Comparison of ENCODE assay signal across 20 mouse cellular contexts in genomic region chr5:34551821-34552220, GRCm38 (mm10). TPM values are rescaled to one million over a fixed set of nuclear protein-coding genes. Genes with fewer than 3 reads are reported as not detected.
DNase-seq lines count a peak whose midpoint lies in the region; ATAC-seq and TF ChIP-seq lines count a peak whose summit lies in the region.
"Had no signal": no experiment of that assay in that cellular context is flagged by ENCODE, and none has a peak within 500 bp of the region (broad histone marks: within the 10 kb centered on the region; RNA-seq: fewer than 3 reads in every experiment).

No protein-coding gene starts in this region.

- no peak for DNase-seq in hindbrain, embryonic 14.5 days (ENCODE audit: low spot score)
- no peak for DNase-seq in neural tube, embryonic 10.5 days (ENCODE audit: extremely low spot score, low spot score)
- DNase-seq in urinary bladder, adult 2 months (ENCODE audit: low spot score): no peak
- no peak for DNase-seq in gastrocnemius, postnatal 25 days
- DNase-seq: adrenal gland, postnatal 14 days; B cell, adult 2 months; cerebellum, adult 18-20 months; cerebellum, adult 9-11 months; cerebellum, postnatal 36 days; gastrocnemius, postnatal 10 days; heart, postnatal 36 days; kidney, adult 18-20 months had no signal

- no peak for TF ChIP-seq CTCF in bone marrow macrophage, adult 2 months (IDR thresholded peaks at IDR 0.05; ENCODE audit: low read depth, low read length)

- H3K27me3 ChIP-seq in hindbrain, embryonic 12.5 days: no peaks in the 10 kb centered on the region
- H3K27me3 ChIP-seq in hindbrain, embryonic 14.5 days (ENCODE audit: control insufficient read depth, insufficient read depth, low read length): no peaks in the 10 kb centered on the region
- H3K27me3 ChIP-seq in neural tube, embryonic 14.5 days (ENCODE audit: control insufficient read depth, insufficient read depth, low read length): no peaks in the 10 kb centered on the region
- H3K27me3 ChIP-seq: forebrain, embryonic 15.5 days; heart, embryonic 13.5 days; intestine, embryonic 15.5 days; Patski had no signal

- H3K4me3 ChIP-seq in hindbrain, embryonic 12.5 days: no peak overlapping the region
- H3K4me3 ChIP-seq in hindbrain, embryonic 14.5 days (replicated peaks; ENCODE audit: low read length): no peak overlapping the region
- no peak overlapping the region for H3K4me3 ChIP-seq in neural tube, embryonic 14.5 days (ENCODE audit: low read depth, low read length)
- H3K4me3 ChIP-seq in bone marrow macrophage, adult 2 months (ENCODE audit: insufficient read depth, low read length): no peak overlapping the region
- H3K4me3 ChIP-seq: heart, embryonic 13.5 days; intestine, embryonic 15.5 days had no signal

- TF ChIP-seq POLR2A in bone marrow macrophage, adult 2 months (IDR thresholded peaks at IDR 0.05; ENCODE audit: borderline replicate concordance, low read depth, low read length): no peak

- peaks cover 50% of the 10 kb centered on the region for H3K36me3 ChIP-seq in hindbrain, embryonic 12.5 days
- H3K36me3 ChIP-seq in hindbrain, embryonic 14.5 days (replicated peaks; ENCODE audit: control insufficient read depth, insufficient read depth): peaks cover 54% of the 10 kb centered on the region
- H3K36me3 ChIP-seq in neural tube, embryonic 14.5 days (ENCODE audit: control insufficient read depth, insufficient read depth, low read length): peaks cover 42% of the 10 kb centered on the region

- peaks cover 16% of the 10 kb centered on the region for H3K4me1 ChIP-seq in hindbrain, embryonic 12.5 days
- H3K4me1 ChIP-seq in hindbrain, embryonic 14.5 days (replicated peaks; ENCODE audit: control insufficient read depth, insufficient read depth, low read length): peaks cover 15% of the 10 kb centered on the region
- H3K4me1 ChIP-seq in neural tube, embryonic 14.5 days (ENCODE audit: control insufficient read depth, insufficient read depth, low read length): peaks cover 11% of the 10 kb centered on the region
- peaks cover 45% of the 10 kb centered on the region for H3K4me1 ChIP-seq in bone marrow macrophage, adult 2 months (ENCODE audit: control insufficient read depth, insufficient read depth, low read length)

- 91% methylated on average over 4 of the region's 4 CpGs for WGBS in hindbrain, embryonic 12.5 days
- WGBS in hindbrain, embryonic 14.5 days: 79% methylated on average over 4 of the region's 4 CpGs
- 78% methylated on average over 4 of the region's 4 CpGs for WGBS in neural tube, embryonic 14.5 days

- H3K9me3 ChIP-seq in hindbrain, embryonic 12.5 days (replicated peaks): no peaks in the 10 kb centered on the region
- H3K9me3 ChIP-seq in hindbrain, embryonic 14.5 days (ENCODE audit: control insufficient read depth, low read length): no peaks in the 10 kb centered on the region
- no peaks in the 10 kb centered on the region for H3K9me3 ChIP-seq in neural tube, embryonic 14.5 days (ENCODE audit: control insufficient read depth, low read length)
- H3K9me3 ChIP-seq: forebrain, embryonic 15.5 days; heart, embryonic 13.5 days; intestine, embryonic 15.5 days had no signal

- no peak for ATAC-seq in hindbrain, embryonic 12.5 days (ENCODE audit: low FRiP score)
- ATAC-seq in hindbrain, embryonic 14.5 days (ENCODE audit: low FRiP score): no peak
- ATAC-seq in neural tube, embryonic 14.5 days (ENCODE audit: low read depth): no peak
- ATAC-seq: activated CD4-positive, CD25-positive, alpha-beta regulatory T cell, adult 4 months; forebrain, embryonic 15.5 days; intestine, embryonic 15.5 days; Patski had no signal

- H3K4me2 ChIP-seq in hindbrain, embryonic 12.5 days (replicated peaks): peak overlapping the region; percentile 75; the same call in 1 of the 2 replicates
- no peak overlapping the region; the same call in 1 of the 2 replicates for H3K4me2 ChIP-seq in hindbrain, embryonic 14.5 days (replicated peaks)
- H3K4me2 ChIP-seq in neural tube, embryonic 14.5 days (ENCODE audit: low read depth, low read length): no peak overlapping the region
- H3K4me2 ChIP-seq: heart, embryonic 13.5 days; intestine, embryonic 15.5 days had no signal

- no peak overlapping the region for H3K9ac ChIP-seq in hindbrain, embryonic 12.5 days
- no peak overlapping the region for H3K9ac ChIP-seq in hindbrain, embryonic 14.5 days
- H3K9ac ChIP-seq in neural tube, embryonic 14.5 days (replicated peaks; ENCODE audit: low read depth, low read length): 0 out of 2 replicates have a peak overlapping the region, but pooled peaks have one; percentile 3
- H3K9ac ChIP-seq: heart, embryonic 13.5 days; intestine, embryonic 15.5 days had no signal

- H3K27ac ChIP-seq in hindbrain, embryonic 12.5 days: no peak overlapping the region
- H3K27ac ChIP-seq in hindbrain, embryonic 14.5 days: no peak overlapping the region
- H3K27ac ChIP-seq in neural tube, embryonic 14.5 days (ENCODE audit: low read depth, low read length): no peak overlapping the region
- H3K27ac ChIP-seq in bone marrow macrophage, adult 2 months (ENCODE audit: insufficient read depth, low read depth, low read length): peak overlapping the region; percentile 27; the same call in 1 of the 2 replicates
- H3K27ac ChIP-seq: forebrain, embryonic 15.5 days; heart, embryonic 13.5 days; intestine, embryonic 15.5 days had no signal

RNA-seq across cellular contexts. Expression of gene Add1, which starts 21.6 kb away (rescaled TPM):
- 223 and 226 TPM in 2 replicates for polyA plus RNA-seq in hindbrain, embryonic 12.5 days (2016; fragmentation: Nextera tagmentation; extraction: Ambion mirVana)
- 225 and 234 TPM in 2 replicates for polyA plus RNA-seq in hindbrain, embryonic 14.5 days (2014; fragmentation: Nextera tagmentation; extraction: Ambion mirVana)
- 213 and 243 TPM in 2 replicates for polyA plus RNA-seq in neural tube, embryonic 14.5 days (2014; fragmentation: Nextera tagmentation; extraction: Ambion mirVana)
- polyA plus RNA-seq in bone marrow macrophage, adult 2 months (2012; ENCODE audit: insufficient read depth, insufficient read length, missing spikeins): 120 and 122 TPM in 2 replicates
- 232 and 250 TPM in 2 replicates for polyA plus RNA-seq in urinary bladder, adult 2 months (2012; rRNA removed)
- total RNA-seq in gastrocnemius, postnatal 25 days (2021): 10 to 100 TPM; 61.8 to 68.6 TPM

RNA-seq across cellular contexts. Expression of gene Sh3bp2, which starts 26.2 kb away (rescaled TPM):
- polyA plus RNA-seq in hindbrain, embryonic 12.5 days (2016; fragmentation: Nextera tagmentation; extraction: Ambion mirVana): 17.5 and 17.8 TPM in 2 replicates
- polyA plus RNA-seq in hindbrain, embryonic 14.5 days (2014; fragmentation: Nextera tagmentation; extraction: Ambion mirVana): 18.7 and 21.4 TPM in 2 replicates
- polyA plus RNA-seq in neural tube, embryonic 14.5 days (2014; fragmentation: Nextera tagmentation; extraction: Ambion mirVana): 20.6 and 29.8 TPM in 2 replicates
- 129 and 132 TPM in 2 replicates for polyA plus RNA-seq in bone marrow macrophage, adult 2 months (2012; ENCODE audit: insufficient read depth, insufficient read length, missing spikeins)
- 7.5 and 7.8 TPM in 2 replicates for polyA plus RNA-seq in urinary bladder, adult 2 months (2012; rRNA removed)
- total RNA-seq in gastrocnemius, postnatal 25 days (2021): 1 to 10 TPM; 1.1 to 1.2 TPM

RNA-seq across cellular contexts. Expression of gene Tnip2, which starts 38.0 kb away (rescaled TPM):
- polyA plus RNA-seq in hindbrain, embryonic 12.5 days (2016; fragmentation: Nextera tagmentation; extraction: Ambion mirVana): 7.1 and 8.6 TPM in 2 replicates
- 10.1 and 10.5 TPM in 2 replicates for polyA plus RNA-seq in hindbrain, embryonic 14.5 days (2014; fragmentation: Nextera tagmentation; extraction: Ambion mirVana)
- polyA plus RNA-seq in neural tube, embryonic 14.5 days (2014; fragmentation: Nextera tagmentation; extraction: Ambion mirVana): 11.4 TPM in 2 replicates
- polyA plus RNA-seq in bone marrow macrophage, adult 2 months (2012; ENCODE audit: insufficient read depth, insufficient read length, missing spikeins): 34.2 and 43.9 TPM in 2 replicates
- polyA plus RNA-seq in urinary bladder, adult 2 months (2012; rRNA removed): 39.9 and 43.9 TPM in 2 replicates
- total RNA-seq in gastrocnemius, postnatal 25 days (2021): 1 to 10 TPM; 2.1 to 2.3 TPM
